Mouse (Mus musculus) liver, embryonic 14.5 days (tissue): ENCODE measurements around the gene Acoxl. TPM values are rescaled to one million over a fixed set of nuclear protein-coding genes. Genes with fewer than 3 reads are reported as not detected.

Experiments
- ATAC-seq: fragments of 200-750 bp; cut with Nextera tagmentation; 2 replicates; pipeline ENCODE4 v1.8.0; 2017; ENCODE audit warnings: moderate number of reproducible peaks, mild to moderate bottlenecking, moderate library complexity; ENCODE audit not compliant: insufficient read depth
- DNase-seq, 3 experiments: peaks; one replicate each; pipeline ENCODE4 v3.0.0-alpha.2; 2012 to 2013; ENCODE audit warnings: low read depth in 3 of 3, low spot score in 3 of 3
- H3K27ac ChIP-seq: fragments of 300-500 bp; sonication (generic); 2 replicates; pipeline ENCODE4 v1.5.1; 2014; ENCODE audit warnings: moderate library complexity, mild to moderate bottlenecking, control low read depth, inconsistent platforms
- H3K27me3 ChIP-seq: fragments of 300-500 bp; sonication (generic); 2 replicates; pipeline ENCODE4 v1.6.1; 2014; ENCODE audit warnings: mild to moderate bottlenecking, low read length, moderate library complexity; ENCODE audit not compliant: control insufficient read depth, insufficient read depth
- H3K36me3 ChIP-seq: fragments of 300-500 bp; sonication (generic); replicated peaks from 2 replicates; pipeline ENCODE4 v1.6.1; 2014; ENCODE audit warnings: low read depth; ENCODE audit not compliant: control insufficient read depth, insufficient read depth
- H3K4me1 ChIP-seq, 2 experiments: fragments of 200-500 bp in 1 of 2; fragments of 300-500 bp in 1 of 2; sonication (generic) in 1 of 2; replicated peaks; 2 replicates each; pipeline ENCODE4 v1.6.1; 2012 to 2014; ENCODE audit warnings: antibody characterized with exemption in 1 of 2, inconsistent platforms in 1 of 2, low read length in 1 of 2; ENCODE audit not compliant: control insufficient read depth in 2 of 2, insufficient read depth in 2 of 2
- H3K4me2 ChIP-seq: fragments of 300-500 bp; sonication (generic); 2 replicates; pipeline ENCODE4 v1.6.1; 2014; ENCODE audit warnings: low read depth, mild to moderate bottlenecking, control low read depth, moderate library complexity
- H3K4me3 ChIP-seq, 2 experiments: fragments of 200-500 bp in 1 of 2; fragments of 300-500 bp in 1 of 2; sonication (generic) in 1 of 2; 2 replicates each; pipeline ENCODE4 v1.5.1; 2012 to 2014; ENCODE audit warnings: low read depth in 2 of 2, low read length in 2 of 2, mild to moderate bottlenecking in 2 of 2, control low read depth in 1 of 2, inconsistent platforms in 1 of 2, moderate library complexity in 1 of 2; ENCODE audit not compliant: insufficient read depth in 1 of 2
- H3K9ac ChIP-seq: fragments of 300-500 bp; sonication (generic); replicated peaks from 2 replicates; pipeline ENCODE4 v1.6.1; 2014; ENCODE audit warnings: mild to moderate bottlenecking, control low read depth, moderate library complexity
- H3K9me3 ChIP-seq: fragments of 300-500 bp; sonication (generic); 2 replicates; pipeline ENCODE4 v1.6.1; 2016; ENCODE audit warnings: low read length, mixed read lengths; ENCODE audit not compliant: control insufficient read depth
- CTCF ChIP-seq: IDR thresholded peaks from 2 replicates; pipeline ENCODE4 v1.5.1; 2016; ENCODE audit warnings: antibody characterized with exemption, low read depth, control low read depth
- EP300 ChIP-seq: IDR thresholded peaks from 2 replicates; pipeline ENCODE4 v1.6.1; 2016; ENCODE audit warnings: antibody characterized with exemption, low read depth
- WGBS: fragments of 180-500 bp; shearing (Covaris S2); extraction: QIAGEN DNeasy Blood & Tissue Kit; methylation state at CpG from one replicate; pipeline ENCODE4 v1.1.7; 2014; ENCODE audit not compliant: insufficient replicate concordance; 5-methylcytosine and 5-hydroxymethylcytosine counted together
- polyA plus RNA-seq, 2 experiments: library from polyadenylated mRNA; depleted of rRNA in 1 of 2; stranded (reverse) in 1 of 2; unstranded in 1 of 2; fragments of >200 nt; fragmentation: Nextera tagmentation in 1 of 2; extraction: Ambion mirVana in 1 of 2; gene quantifications; 2 replicates each; pipeline versions ENCODE4 v1.2.1 to v1.2.3; 2012 to 2014

Gene Acoxl
- polyA plus RNA-seq, 2 experiments, result not detected

DNA sequence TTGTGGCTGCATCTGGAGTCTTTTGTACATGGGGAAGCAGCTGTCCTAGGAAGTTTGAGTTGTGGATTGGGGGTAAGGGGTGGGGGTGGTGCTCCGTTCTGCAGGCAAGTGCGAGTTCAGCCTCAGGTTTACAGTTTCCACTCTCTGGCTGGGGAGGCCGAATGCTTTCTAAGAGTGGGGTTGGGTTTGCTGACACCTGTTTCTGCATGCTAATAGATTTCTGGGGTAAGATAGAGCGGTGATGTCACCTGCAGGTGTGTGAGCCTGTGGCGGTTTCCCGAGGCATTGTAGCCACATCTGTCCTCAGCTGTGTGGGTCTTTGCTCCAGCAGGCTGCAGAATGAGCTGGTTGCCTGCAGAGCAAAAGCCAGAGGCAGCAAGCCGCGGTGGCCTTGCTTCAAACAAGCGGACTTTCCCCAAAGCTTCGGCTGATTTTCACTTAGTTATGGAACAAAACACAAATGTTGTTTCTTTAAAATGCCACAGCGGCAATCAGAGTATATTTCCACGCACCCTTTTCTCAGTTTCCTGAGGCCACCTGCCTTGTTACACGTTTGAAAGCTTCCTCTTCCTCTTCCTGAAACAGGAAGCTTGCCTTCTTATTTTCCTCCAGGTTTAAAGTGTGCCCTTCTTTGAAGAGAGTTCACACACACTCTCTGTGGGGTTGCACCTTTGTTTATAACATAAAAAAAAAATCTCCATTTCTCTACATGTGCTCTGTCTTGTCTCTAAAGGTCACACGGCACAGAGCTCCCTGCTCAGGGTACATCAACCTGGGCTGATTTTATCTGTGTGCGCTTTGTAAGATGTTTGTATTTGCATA, 89.0 kb downstream of the Acoxl start:
- Histone ChIP-seq H3K36me3 (no peaks in the 10 kb centered on the region), H3K9me3 (no peaks in the 10 kb centered on the region), H3K9ac (no peak overlapping the region), H3K4me1 (no peaks in the 10 kb centered on the region), H3K4me3 (no peak overlapping the region), H3K27me3 (no peaks in the 10 kb centered on the region), H3K27ac (no peak overlapping the region), H3K4me2 (no peak overlapping the region)
- ATAC-seq (no peak), DNase-seq (no peak)
- 26% methylated on average over 15 of the region's 15 CpGs for WGBS
- TF ChIP-seq EP300 (no peak), CTCF (no peak)

DNA sequence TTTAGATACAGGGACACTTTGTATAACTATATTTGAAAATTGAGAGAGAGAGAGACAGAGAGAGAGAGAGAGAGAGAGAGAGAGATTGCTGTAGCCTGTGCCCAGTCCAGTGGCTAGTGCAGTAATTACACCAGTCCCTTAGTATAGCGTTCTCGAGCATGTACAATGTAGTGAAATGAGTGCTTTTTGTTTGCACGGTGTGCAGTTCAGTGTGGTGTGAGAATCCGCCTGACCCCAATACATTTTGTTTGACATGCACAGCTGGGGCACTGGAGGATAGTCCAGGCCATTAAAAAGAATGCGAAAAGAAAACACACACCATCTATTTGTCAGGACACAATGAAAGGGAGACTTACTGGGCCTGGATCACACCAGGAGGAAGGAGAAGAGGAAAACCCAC, 89.6 kb downstream of the Acoxl start:
- no peak for ATAC-seq
- H3K4me2 ChIP-seq, result no peak overlapping the region
- H3K27me3 ChIP-seq, result no peaks in the 10 kb centered on the region; the same call in 1 of the 2 replicates
- no peaks in the 10 kb centered on the region for H3K9me3 ChIP-seq
- H3K4me3 ChIP-seq, result no peak overlapping the region
- H3K4me1 ChIP-seq, result no peaks in the 10 kb centered on the region
- H3K9ac ChIP-seq, result no peak overlapping the region
- TF ChIP-seq CTCF (no peak), EP300 (no peak)
- no peaks in the 10 kb centered on the region for H3K36me3 ChIP-seq
- DNase-seq, result no peak
- H3K27ac ChIP-seq, result no peak overlapping the region
- WGBS, result 41% methylated on average over 5 of the region's 5 CpGs

- H3K36me3 ChIP-seq, result no peaks in the 10 kb centered on the region
- H3K4me2 ChIP-seq, result no peak overlapping the region
- DNase-seq (no peak), ATAC-seq (no peak)
- no peak overlapping the region for H3K9ac ChIP-seq
- TF ChIP-seq EP300 (no peak), CTCF (no peak)
- WGBS, result 50% methylated on average over 4 of the region's 4 CpGs
- H3K4me3 ChIP-seq, result no peak overlapping the region
- no peaks in the 10 kb centered on the region; the same call in 1 of the 2 replicates for H3K27me3 ChIP-seq
- no peak overlapping the region for H3K27ac ChIP-seq
- H3K4me1 ChIP-seq, result no peaks in the 10 kb centered on the region
- H3K9me3 ChIP-seq, result no peaks in the 10 kb centered on the region
These were observed 90.2 kb downstream of the Acoxl start for GRCm38 (mm10) chr2:127928871-127929270.

DNA sequence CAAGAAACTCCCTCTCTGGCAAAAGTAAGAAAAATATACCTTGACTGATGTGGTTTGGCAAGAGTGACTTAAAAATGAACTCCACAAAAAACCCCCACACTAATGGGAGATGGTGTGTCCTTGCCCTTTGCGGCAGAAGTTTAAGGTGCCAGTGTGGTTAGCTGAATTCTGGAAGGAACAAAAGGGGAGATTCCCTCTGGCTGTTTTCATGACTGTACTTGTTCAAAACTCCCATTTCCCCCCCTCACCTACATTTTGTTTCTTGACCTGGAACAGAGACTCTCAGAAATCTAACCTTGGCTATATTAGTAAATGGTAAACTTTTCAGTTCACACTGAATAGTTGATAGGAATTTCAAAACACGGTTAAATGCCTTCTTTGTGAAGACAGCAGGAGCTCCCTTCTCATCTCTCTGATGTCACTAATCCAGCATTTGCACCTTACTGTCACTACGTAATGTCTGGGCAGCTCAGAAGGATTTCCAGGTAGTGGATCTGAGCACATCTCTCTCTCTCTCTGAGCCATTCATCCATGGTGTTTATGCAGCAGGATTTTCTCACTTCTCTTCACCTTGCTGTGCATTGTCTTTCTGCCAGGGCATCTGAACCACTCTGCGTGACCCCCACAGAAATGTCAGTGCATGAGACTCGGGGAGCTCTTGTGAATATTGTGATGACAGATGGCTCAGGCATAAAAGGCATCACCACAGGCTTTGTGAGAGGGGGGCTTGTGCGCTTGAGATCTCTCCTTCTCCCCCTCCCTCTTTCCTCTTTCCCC, 91.5 kb downstream of the Acoxl start:
- Histone ChIP-seq H3K4me2 (no peak overlapping the region), H3K27ac (no peak overlapping the region), H3K9ac (no peak overlapping the region), H3K36me3 (no peaks in the 10 kb centered on the region), H3K4me1 (no peaks in the 10 kb centered on the region), H3K4me3 (no peak overlapping the region), H3K27me3 (no peaks in the 10 kb centered on the region; the same call in 1 of the 2 replicates), H3K9me3 (no peaks in the 10 kb centered on the region)
- no peak for ATAC-seq
- TF ChIP-seq EP300, result no peak
- TF ChIP-seq CTCF, result no peak
- 63% methylated on average over 6 of the region's 6 CpGs for WGBS
- no peak for DNase-seq

GRCm38 (mm10) chr2:127931576-127931975, 92.9 kb downstream of the Acoxl start:
- H3K4me3 ChIP-seq, result no peak overlapping the region
- H3K4me2 ChIP-seq, result no peak overlapping the region
- H3K27ac ChIP-seq, result no peak overlapping the region
- H3K36me3 ChIP-seq, result no peaks in the 10 kb centered on the region
- H3K27me3 ChIP-seq, result no peaks in the 10 kb centered on the region; the same call in 1 of the 2 replicates
- no peak overlapping the region for H3K9ac ChIP-seq
- TF ChIP-seq CTCF (no peak), EP300 (no peak)
- no peaks in the 10 kb centered on the region for H3K9me3 ChIP-seq
- ATAC-seq, result no peak
- no peaks in the 10 kb centered on the region for H3K4me1 ChIP-seq
- 46% methylated on average over 4 of the region's 4 CpGs for WGBS
- DNase-seq, result no peak
